Mouse (Mus musculus) erythroblast, embryonic 14.5 days (primary cell): ENCODE measurements around the gene Vmn2r70. TPM values are rescaled to one million over a fixed set of nuclear protein-coding genes. Genes with fewer than 3 reads are reported as not detected.

Source experiments
- H3K27me3 ChIP-seq: 2 replicates; pipeline ENCODE4 v1.6.1; 2012; ENCODE audit warnings: inconsistent platforms; ENCODE audit not compliant: control insufficient read depth
- H3K36me3 ChIP-seq: 2 replicates; pipeline ENCODE4 v1.6.1; 2012; ENCODE audit warnings: mild to moderate bottlenecking, inconsistent platforms; ENCODE audit not compliant: control insufficient read depth
- H3K4me1 ChIP-seq: 2 replicates; pipeline ENCODE4 v1.6.1; 2012; ENCODE audit warnings: inconsistent platforms; ENCODE audit not compliant: control insufficient read depth
- H3K4me3 ChIP-seq: replicated peaks from 2 replicates; pipeline ENCODE3; 2012; ENCODE audit warnings: moderate library complexity, mild to moderate bottlenecking, inconsistent platforms
- H3K9me3 ChIP-seq: 2 replicates; pipeline ENCODE4 v1.6.1; 2012; ENCODE audit warnings: low read length, inconsistent platforms, mixed read lengths; ENCODE audit not compliant: control insufficient read depth
- GATA1 ChIP-seq: IDR thresholded peaks from 2 replicates; pipeline ENCODE4 v1.6.1; 2012; ENCODE audit warnings: low read length, inconsistent platforms, mixed read lengths
- TAL1 ChIP-seq: IDR thresholded peaks from 3 replicates; pipeline ENCODE4 v1.6.1; 2012; ENCODE audit warnings: low read length, inconsistent platforms, mixed read lengths
- polyA plus RNA-seq: library from polyadenylated mRNA; stranded (reverse); fragments of >175 nt; gene quantifications from 2 replicates; pipeline ENCODE4 v1.2.3, GENCODE M21; 2012

Gene Vmn2r70
- not detected in 2 replicates for polyA plus RNA-seq

DNA sequence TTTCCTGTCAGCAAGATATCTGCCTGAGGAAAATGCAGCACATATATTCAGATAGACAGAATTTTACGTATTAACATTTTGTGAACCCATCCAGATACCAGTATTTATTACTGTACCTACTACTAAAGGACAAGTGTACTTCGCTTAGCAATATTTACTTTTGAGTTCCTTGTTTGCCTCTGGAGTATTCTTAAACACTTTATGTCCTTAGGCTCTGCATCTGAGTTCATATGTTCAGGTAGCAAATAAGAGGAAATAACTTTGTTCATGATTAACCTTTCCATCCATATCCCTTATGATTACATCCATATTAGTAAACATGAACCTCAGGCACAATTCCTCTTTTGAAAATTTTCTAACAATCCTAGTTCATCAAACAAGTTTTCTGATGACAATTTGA is at the start of gene Vmn2r70:
TSS of gene Vmn2r70 (minus strand) at position 101 of the 400 bp plus-strand sequence.
- Histone ChIP-seq H3K4me3 (no peak within 1 kb of the TSS), H3K36me3 (no peaks in the 10 kb centered on the region), H3K27me3 (no peaks in the 10 kb centered on the region), H3K9me3 (no peaks in the 10 kb centered on the region), H3K4me1 (no peaks in the 10 kb centered on the region)
- TF ChIP-seq GATA1 (no peak), TAL1 (no peak)

GRCm38 (mm10) chr7:85562787-85563186 is 6.2 kb downstream of the Vmn2r70 start, which contains the start of gene Vmn2r71:
Gene Vmn2r71 (plus strand): TSS chr7:85563087.
- H3K4me1 ChIP-seq, result no peaks in the 10 kb centered on the region
- no peak within 1 kb of the TSS for H3K4me3 ChIP-seq
- TF ChIP-seq GATA1 (no peak), TAL1 (no peak)
- no peaks in the 10 kb centered on the region for H3K27me3 ChIP-seq
- H3K9me3 ChIP-seq, result no peaks in the 10 kb centered on the region
- no peaks in the 10 kb centered on the region for H3K36me3 ChIP-seq

GRCm38 (mm10) chr7:85543118-85543517 is 25.9 kb downstream of the Vmn2r70 start:
- no peak overlapping the region for H3K4me3 ChIP-seq
- no peaks in the 10 kb centered on the region for H3K4me1 ChIP-seq
- H3K36me3 ChIP-seq, result no peaks in the 10 kb centered on the region
- TF ChIP-seq TAL1, result no peak
- no peak for TF ChIP-seq GATA1
- H3K9me3 ChIP-seq, result peaks cover 5% of the 10 kb centered on the region; the same call in 1 of the 2 replicates
- no peaks in the 10 kb centered on the region for H3K27me3 ChIP-seq

GRCm38 (mm10) chr7:85542108-85542507 is 26.9 kb downstream of the Vmn2r70 start:
- Histone ChIP-seq H3K27me3 (no peaks in the 10 kb centered on the region), H3K9me3 (peaks cover 5% of the 10 kb centered on the region; the same call in 1 of the 2 replicates), H3K4me3 (no peak overlapping the region), H3K36me3 (no peaks in the 10 kb centered on the region), H3K4me1 (no peaks in the 10 kb centered on the region)
- TF ChIP-seq GATA1, result no peak
- TF ChIP-seq TAL1, result no peak

Other genes starting within 250 kb of the Vmn2r70 start
- gene Vmn2r69, start 153.3 kb downstream of the Vmn2r70 start, polyA plus RNA-seq, result under 0.01 TPM in 1 of 2 replicates, not detected in the other
- gene Vmn2r71, start 6.1 kb downstream of the Vmn2r70 start, polyA plus RNA-seq, result not detected in 2 replicates
- 0.01 TPM in 2 replicates for gene Vmn2r72, start 185.9 kb upstream of the Vmn2r70 start, polyA plus RNA-seq